Mouse (Mus musculus): ENCODE measurements around the gene Igsf3.

DNA sequence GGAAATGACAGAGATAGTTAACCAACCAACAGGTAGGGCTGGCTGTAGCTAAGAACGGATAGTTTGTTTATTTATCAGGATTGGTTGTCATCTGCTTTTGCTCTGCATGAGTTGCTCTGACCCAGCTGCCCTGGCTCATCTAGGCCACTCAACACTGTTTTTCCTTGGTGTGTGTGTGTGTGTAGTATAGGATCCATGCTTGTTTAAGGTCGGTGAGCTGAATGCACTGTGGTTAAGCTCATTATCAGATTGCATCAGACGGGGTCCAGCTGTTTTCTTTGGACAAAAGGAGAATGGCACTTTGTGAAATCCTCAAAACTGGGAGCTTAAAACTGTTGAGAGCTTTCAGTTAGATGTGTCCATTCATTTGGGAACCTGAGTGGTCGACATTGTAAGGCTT lies 46.3 kb downstream of the Igsf3 start:
- no peak for TF ChIP-seq GATA1 (IDR thresholded peaks at IDR 0.05; ENCODE audit: low read length)
- TF ChIP-seq TAL1 (IDR thresholded peaks at IDR 0.05; ENCODE audit: low read length), result no peak
